Mouse (Mus musculus) hindbrain, embryonic 13.5 days (tissue): ENCODE data around the gene Ccdc51. TPM values are rescaled to one million over a fixed set of nuclear protein-coding genes. Genes with fewer than 3 reads are reported as not detected.
A peak's percentile ranks its signal among the peaks of the same experiment; 100 is the strongest.

Experiments
- ATAC-seq: fragments of 200-750 bp; cut with Nextera tagmentation; 2 replicates; pipeline ENCODE4 v1.8.0; 2017; ENCODE audit warnings: moderate TSS enrichment; ENCODE audit not compliant: low FRiP score
- H3K27ac ChIP-seq: fragments of 300-500 bp; sonication (generic); 2 replicates; pipeline ENCODE4 v1.5.1; 2015; ENCODE audit warnings: inconsistent platforms, mild to moderate bottlenecking, moderate library complexity
- H3K27me3 ChIP-seq: fragments of 300-500 bp; sonication (generic); 2 replicates; pipeline ENCODE4 v1.6.1; 2015; ENCODE audit warnings: mild to moderate bottlenecking, inconsistent platforms
- H3K36me3 ChIP-seq: fragments of 300-500 bp; sonication (generic); 2 replicates; pipeline ENCODE4 v1.6.1; 2015; ENCODE audit warnings: mild to moderate bottlenecking, inconsistent platforms
- H3K4me1 ChIP-seq: fragments of 300-500 bp; sonication (generic); replicated peaks from 2 replicates; pipeline ENCODE4 v1.6.1; 2015; ENCODE audit warnings: inconsistent platforms
- H3K4me2 ChIP-seq: fragments of 300-500 bp; sonication (generic); 2 replicates; pipeline ENCODE4 v1.6.1; 2015; ENCODE audit warnings: inconsistent platforms, mild to moderate bottlenecking, moderate library complexity
- H3K4me3 ChIP-seq: fragments of 300-500 bp; sonication (generic); 2 replicates; pipeline ENCODE4 v1.5.1; 2015; ENCODE audit warnings: mild to moderate bottlenecking, inconsistent platforms
- H3K9ac ChIP-seq: fragments of 300-500 bp; sonication (generic); 2 replicates; pipeline ENCODE4 v1.6.1; 2015; ENCODE audit warnings: mild to moderate bottlenecking, inconsistent platforms
- H3K9me3 ChIP-seq: fragments of 300-500 bp; sonication (generic); 2 replicates; pipeline ENCODE4 v1.6.1; 2016; ENCODE audit warnings: inconsistent platforms
- WGBS: fragments of 180-500 bp; shearing (Covaris S2); methylation state at CpG from one replicate; pipeline ENCODE4 v1.1.7; 2015; 5-methylcytosine and 5-hydroxymethylcytosine counted together
- polyA plus RNA-seq: library from polyadenylated mRNA; unstranded; fragments of >200 nt; fragmentation: Nextera tagmentation; extraction: Ambion mirVana; gene quantifications from 2 replicates; pipeline ENCODE4 v1.2.1, GENCODE M21; 2015

The Ccdc51 gene
- 14.6 and 14.7 TPM in 2 replicates for polyA plus RNA-seq

- Histone ChIP-seq H3K27me3 (no peaks in the 10 kb centered on the region), H3K27ac (peak within 1 kb of the TSS; percentile 82), H3K4me2 (peak within 1 kb of the TSS; percentile 96), H3K9ac (peak within 1 kb of the TSS; percentile 91), H3K4me3 (peak within 1 kb of the TSS; percentile 81), H3K36me3 (peaks cover 28% of the 10 kb centered on the region), H3K4me1 (peaks cover 27% of the 10 kb centered on the region), H3K9me3 (no peaks in the 10 kb centered on the region)
- ATAC-seq, result peak; percentile 97
- under 1% methylated on average over 36 of the region's 37 CpGs for WGBS
These were observed at the start of gene Ccdc51, which contains the start of gene Tma7 for GRCm38 (mm10) chr9:109082124-109082800. TSS of gene Ccdc51 (plus strand) at chr9:109082493. TSS of gene Tma7 (minus strand) at chr9:109082587.

GRCm38 (mm10) chr9:109038086-109038895 is 44.0 kb upstream of the Ccdc51 start, which contains the start of gene Shisa5:
TSS of gene Shisa5 (plus strand) at chr9:109038565.
- Histone ChIP-seq H3K36me3 (peaks cover 2% of the 10 kb centered on the region; the same call in 1 of the 2 replicates), H3K27ac (no peak within 1 kb of the TSS; the same call in 1 of the 2 replicates), H3K27me3 (0 out of 2 replicates have a peak, but pooled peaks cover 5% of the 10 kb centered on the region), H3K4me2 (peak within 1 kb of the TSS; percentile 88), H3K9me3 (no peaks in the 10 kb centered on the region), H3K4me3 (peak within 1 kb of the TSS; percentile 65), H3K4me1 (peaks cover 20% of the 10 kb centered on the region), H3K9ac (peak within 1 kb of the TSS; percentile 82)
- 2% methylated on average over 40 of the region's 40 CpGs for WGBS
- peak; percentile 84 for ATAC-seq

GRCm38 (mm10) chr9:109038901-109039364 is 43.4 kb upstream of the Ccdc51 start:
- Histone ChIP-seq H3K27me3 (0 out of 2 replicates have a peak, but pooled peaks cover 5% of the 10 kb centered on the region), H3K9me3 (no peaks in the 10 kb centered on the region), H3K4me2 (peak overlapping the region; percentile 88), H3K27ac (no peak overlapping the region; the same call in 1 of the 2 replicates), H3K9ac (peak overlapping the region; percentile 82), H3K4me3 (peak overlapping the region; percentile 65), H3K36me3 (no peaks in the 10 kb centered on the region), H3K4me1 (peaks cover 20% of the 10 kb centered on the region)
- peak; percentile 65 for ATAC-seq
- WGBS, result 25% methylated on average over 8 of the region's 8 CpGs

GRCm38 (mm10) chr9:109039681-109040080 is 42.6 kb upstream of the Ccdc51 start:
- ATAC-seq, result no peak

GRCm38 (mm10) chr9:109040216-109040615 is 42.1 kb upstream of the Ccdc51 start:
- no peak for ATAC-seq

More at GRCm38 (mm10) chr9:109039681-109040080, 42.6 kb upstream of the Ccdc51 start:
- Histone ChIP-seq H3K4me3 (no peak overlapping the region), H3K4me1 (peaks cover 20% of the 10 kb centered on the region), H3K4me2 (peak overlapping the region; percentile 88; the same call in 1 of the 2 replicates), H3K27me3 (0 out of 2 replicates have a peak, but pooled peaks cover 5% of the 10 kb centered on the region), H3K9me3 (no peaks in the 10 kb centered on the region), H3K9ac (no peak overlapping the region), H3K36me3 (no peaks in the 10 kb centered on the region), H3K27ac (no peak overlapping the region)
- WGBS, result 86% methylated on average over 4 of the region's 4 CpGs

GRCm38 (mm10) chr9:109040906-109041305 is 41.4 kb upstream of the Ccdc51 start:
- 75% methylated on average over 6 of the region's 6 CpGs for WGBS
- H3K9me3 ChIP-seq, result no peaks in the 10 kb centered on the region
- 0 out of 2 replicates have a peak, but pooled peaks cover 5% of the 10 kb centered on the region for H3K27me3 ChIP-seq
- no peak overlapping the region for H3K27ac ChIP-seq
- H3K4me2 ChIP-seq, result no peak overlapping the region
- peaks cover 20% of the 10 kb centered on the region for H3K4me1 ChIP-seq
- no peak overlapping the region for H3K9ac ChIP-seq
- no peak overlapping the region for H3K4me3 ChIP-seq
- ATAC-seq, result no peak
- no peaks in the 10 kb centered on the region for H3K36me3 ChIP-seq

More at GRCm38 (mm10) chr9:109040216-109040615, 42.1 kb upstream of the Ccdc51 start:
- Histone ChIP-seq H3K4me3 (no peak overlapping the region), H3K27ac (no peak overlapping the region), H3K9ac (no peak overlapping the region), H3K36me3 (no peaks in the 10 kb centered on the region), H3K9me3 (no peaks in the 10 kb centered on the region), H3K27me3 (0 out of 2 replicates have a peak, but pooled peaks cover 5% of the 10 kb centered on the region), H3K4me2 (no peak overlapping the region), H3K4me1 (peaks cover 20% of the 10 kb centered on the region)
- 88% methylated on average over 8 of the region's 8 CpGs for WGBS

- peaks cover 20% of the 10 kb centered on the region for H3K4me1 ChIP-seq
- 0 out of 2 replicates have a peak, but pooled peaks cover 5% of the 10 kb centered on the region for H3K27me3 ChIP-seq
- 73% methylated on average over 7 of the region's 7 CpGs for WGBS
- H3K36me3 ChIP-seq, result no peaks in the 10 kb centered on the region
- H3K9me3 ChIP-seq, result no peaks in the 10 kb centered on the region
- no peak overlapping the region for H3K4me3 ChIP-seq
- H3K4me2 ChIP-seq, result no peak overlapping the region
- H3K9ac ChIP-seq, result no peak overlapping the region
- H3K27ac ChIP-seq, result no peak overlapping the region
- no peak for ATAC-seq
These were observed 40.9 kb upstream of the Ccdc51 start for GRCm38 (mm10) chr9:109041351-109041750.

- no peaks in the 10 kb centered on the region for H3K4me1 ChIP-seq
- H3K9me3 ChIP-seq, result no peaks in the 10 kb centered on the region
- 34% methylated on average over 5 of the region's 5 CpGs for WGBS
- no peak overlapping the region for H3K4me2 ChIP-seq
- no peaks in the 10 kb centered on the region for H3K36me3 ChIP-seq
- H3K9ac ChIP-seq, result no peak overlapping the region
- H3K4me3 ChIP-seq, result no peak overlapping the region
- H3K27ac ChIP-seq, result no peak overlapping the region
- H3K27me3 ChIP-seq, result no peaks in the 10 kb centered on the region
- no peak for ATAC-seq
These were observed 36.0 kb upstream of the Ccdc51 start for GRCm38 (mm10) chr9:109046306-109046705.

GRCm38 (mm10) chr9:109049316-109049715 is 33.0 kb upstream of the Ccdc51 start:
- WGBS, result 90% methylated on average over 7 of the region's 7 CpGs
- Histone ChIP-seq H3K9ac (no peak overlapping the region), H3K4me3 (no peak overlapping the region), H3K9me3 (no peaks in the 10 kb centered on the region), H3K27ac (no peak overlapping the region), H3K4me1 (peaks cover under 1% of the 10 kb centered on the region), H3K4me2 (no peak overlapping the region), H3K36me3 (no peaks in the 10 kb centered on the region), H3K27me3 (no peaks in the 10 kb centered on the region)
- ATAC-seq, result no peak

- WGBS, result 82% methylated on average over 9 of the region's 9 CpGs
- Histone ChIP-seq H3K4me2 (no peak overlapping the region), H3K27ac (no peak overlapping the region), H3K4me1 (peaks cover 6% of the 10 kb centered on the region), H3K9ac (no peak overlapping the region), H3K9me3 (no peaks in the 10 kb centered on the region), H3K4me3 (no peak overlapping the region), H3K27me3 (no peaks in the 10 kb centered on the region), H3K36me3 (no peaks in the 10 kb centered on the region)
- ATAC-seq, result no peak
These were observed 32.2 kb upstream of the Ccdc51 start for GRCm38 (mm10) chr9:109049996-109050673.

GRCm38 (mm10) chr9:109050674-109050997 is 31.7 kb upstream of the Ccdc51 start:
- Histone ChIP-seq H3K9me3 (no peaks in the 10 kb centered on the region), H3K4me2 (no peak overlapping the region), H3K36me3 (no peaks in the 10 kb centered on the region), H3K4me1 (peaks cover 11% of the 10 kb centered on the region), H3K27ac (no peak overlapping the region), H3K4me3 (no peak overlapping the region), H3K27me3 (no peaks in the 10 kb centered on the region), H3K9ac (no peak overlapping the region)
- no peak for ATAC-seq
- WGBS, result 90% methylated on average over 3 of the region's 3 CpGs
